Mouse (Mus musculus) heart, adult 11 months (tissue): ENCODE measurements at regions not wholly inside any gene's neighbourhood (a gene's known extent, or its start where the extent isn't known, plus 50 kb on each side); places are given as distances from the start of the nearest gene placed in this dataset.

ENCODE experiments used
- DNase-seq: peaks from one replicate; pipeline ENCODE4 v3.0.0; 2022

DNA sequence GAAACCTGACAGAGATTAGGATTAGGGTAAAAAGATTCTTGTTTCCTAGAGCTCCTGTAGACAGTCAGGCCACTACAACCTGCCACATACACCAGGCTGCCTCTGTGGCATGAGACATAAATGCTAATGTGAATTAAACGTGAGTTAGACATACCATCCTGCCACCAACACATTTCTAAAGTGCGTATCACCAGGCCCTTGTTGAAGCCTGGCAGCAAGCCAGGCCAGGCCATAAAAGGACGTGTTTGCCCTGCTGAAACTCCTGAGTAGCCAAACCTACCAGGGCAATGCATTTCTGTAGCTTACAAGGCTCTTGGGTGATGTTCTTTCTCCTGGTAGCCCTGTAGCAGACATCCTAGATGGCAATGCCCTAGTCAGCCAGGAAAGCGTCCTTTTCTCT, 63.4 kb upstream of the Gm5458 start:
- DNase-seq, result peak; percentile 55

DNA sequence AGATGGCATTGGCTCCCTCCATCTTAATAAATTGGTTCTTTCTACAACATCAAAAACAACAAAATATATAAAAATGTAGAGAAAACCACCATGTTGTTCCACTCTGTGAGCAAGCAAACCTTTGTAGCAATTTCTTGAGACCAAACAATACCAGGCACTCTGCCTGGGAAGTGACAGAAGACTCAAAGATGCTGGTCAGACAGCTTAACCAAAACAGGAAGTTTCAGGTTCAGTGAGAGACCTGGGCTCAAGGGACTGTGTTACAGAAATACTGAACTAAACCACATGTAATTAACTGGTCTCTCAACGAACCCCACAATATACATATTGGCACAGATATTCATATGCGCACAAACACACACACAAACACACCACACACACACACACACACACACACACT, 71.7 kb upstream of the Gm5458 start:
- no peak for DNase-seq

DNA sequence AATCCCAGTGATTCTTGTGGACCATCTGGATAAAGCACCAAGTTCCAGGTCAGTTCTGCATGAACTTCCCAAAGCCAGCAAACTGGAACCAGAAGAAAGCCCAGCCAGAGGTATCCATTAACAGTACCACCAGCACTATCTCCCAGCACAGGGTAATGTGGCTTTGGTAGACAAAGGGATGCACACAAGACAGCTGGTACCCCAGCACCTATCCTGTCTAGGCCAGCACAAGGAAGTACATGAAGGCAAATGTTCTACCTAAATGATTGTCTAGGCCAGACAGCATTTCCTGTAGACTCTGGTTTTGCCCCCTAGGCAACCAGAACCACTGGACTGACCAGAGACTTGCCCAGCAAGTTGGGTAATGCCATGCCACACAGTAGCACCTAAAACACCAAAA, 62.6 kb upstream of the Nid2 start:
- DNase-seq, result peak; percentile 80

DNA sequence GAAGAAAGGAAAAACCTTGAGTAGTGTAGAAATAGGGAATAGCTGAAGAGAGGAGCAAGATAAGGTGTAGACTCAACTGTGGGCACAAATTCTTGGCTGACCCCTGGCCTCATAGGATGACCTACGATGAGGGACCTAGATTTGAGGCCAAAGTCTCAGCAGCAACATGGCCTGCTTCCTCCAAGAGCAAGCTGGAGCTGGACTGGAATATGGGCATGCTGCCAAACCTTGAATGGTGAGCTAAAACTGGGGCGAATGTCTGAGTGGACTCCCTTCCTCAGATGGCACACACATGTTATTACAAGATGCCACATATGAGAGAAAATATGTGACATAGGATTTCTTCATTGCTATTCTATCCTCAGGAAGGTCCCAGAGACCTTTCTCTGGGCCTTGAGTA, 57.5 kb upstream of the Nid2 start:
- peak; percentile 61 for DNase-seq

DNA sequence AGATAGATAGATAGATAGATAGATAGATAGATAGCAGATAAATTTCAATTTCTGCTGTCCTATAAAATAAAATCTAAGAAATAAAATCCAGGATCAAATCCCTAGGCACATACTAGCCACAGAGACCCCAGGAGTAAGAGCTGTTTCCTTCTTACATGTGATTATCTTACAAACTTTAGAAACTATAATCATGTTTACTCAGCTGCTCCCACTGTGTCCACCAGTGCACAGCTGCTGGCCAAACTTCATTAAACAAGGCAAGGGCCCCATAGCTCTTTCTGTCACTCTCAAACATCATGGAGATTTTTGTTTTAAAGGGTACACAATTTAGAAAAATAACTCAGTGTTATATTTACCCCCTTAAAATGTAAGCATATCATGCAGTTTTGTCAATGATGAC, 56.8 kb upstream of the Nid2 start:
- peak; percentile 39 for DNase-seq

DNA sequence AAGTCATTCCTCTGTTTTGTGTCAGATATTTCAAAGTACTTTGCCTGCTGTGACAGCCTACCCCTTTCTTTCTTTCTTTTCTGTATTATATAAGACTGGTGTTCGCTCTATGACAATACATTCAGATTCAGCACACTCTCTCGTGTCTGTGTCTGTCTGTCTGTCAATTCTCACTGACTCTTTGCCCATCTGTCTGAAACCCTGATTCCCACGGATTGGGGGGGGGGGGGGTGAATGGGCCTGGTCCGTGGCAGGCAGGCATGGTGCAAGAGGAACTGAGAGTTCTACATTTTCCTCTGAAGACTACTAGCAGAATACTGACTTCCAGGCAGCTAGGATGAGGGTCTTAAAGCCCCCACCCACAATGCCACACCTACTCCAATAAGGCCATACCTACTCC, 51.6 kb upstream of the Nid2 start:
- no peak for DNase-seq
